Mouse (Mus musculus) lung, adult 2 months (tissue): Measurements from ENCODE around the gene Golga7b.

Source experiments
- CTCF ChIP-seq: fragments of 200-500 bp; IDR thresholded peaks from 2 replicates; pipeline ENCODE4 v1.5.1; 2011; ENCODE audit warnings: mild to moderate bottlenecking, low read length, control low read depth; ENCODE audit not compliant: insufficient read depth
- POLR2A ChIP-seq: fragments of 200-500 bp; IDR thresholded peaks from 2 replicates; pipeline ENCODE4 v1.6.1; 2011; ENCODE audit warnings: low read depth, mild to moderate bottlenecking, control low read depth, low read length, borderline replicate concordance; ENCODE audit errors: extremely low read depth

- TF ChIP-seq CTCF (no peak), POLR2A (no peak)
These were observed 8.0 kb downstream of the Golga7b start for GRCm38 (mm10) chr19:42255438-42255783.
